16 mouse cellular contexts compared by ENCODE assay signal in genomic region chr14:76471301-76471700, GRCm38 (mm10). TPM values are rescaled to one million over a fixed set of nuclear protein-coding genes. Genes with fewer than 3 reads are reported as not detected.
A peak's percentile ranks its signal among the peaks of the same experiment; 100 is the strongest.
DNase-seq lines count a peak whose midpoint lies in the region; ATAC-seq and TF ChIP-seq lines count a peak whose summit lies in the region.
"Had no signal": no experiment of that assay in that cellular context is flagged by ENCODE, and none has a peak within 500 bp of the region (broad histone marks: within the 10 kb centered on the region; RNA-seq: fewer than 3 reads in every experiment).

No protein-coding gene starts in this region.

- H3K9me3 ChIP-seq in forebrain, postnatal 0 days (ENCODE audit: low read length): no peaks in the 10 kb centered on the region
- no peaks in the 10 kb centered on the region for H3K9me3 ChIP-seq in forebrain, embryonic 13.5 days (replicated peaks)
- no peaks in the 10 kb centered on the region for H3K9me3 ChIP-seq in kidney, embryonic 14.5 days (ENCODE audit: control insufficient read depth, low read length)
- no peaks in the 10 kb centered on the region for H3K9me3 ChIP-seq in E14TG2a.4 (ENCODE audit: low read length)
- H3K9me3 ChIP-seq in ES-E14 (ENCODE audit: control insufficient read depth, insufficient read depth, low read depth, low read length): no peaks in the 10 kb centered on the region
- H3K9me3 ChIP-seq: hindbrain, embryonic 10.5 days; midbrain, embryonic 15.5 days had no signal

- H3K4me1 ChIP-seq in forebrain, postnatal 0 days (ENCODE audit: insufficient read depth): peaks cover 4% of the 10 kb centered on the region; the same call in 1 of the 2 replicates
- H3K4me1 ChIP-seq in forebrain, embryonic 13.5 days: peaks cover 12% of the 10 kb centered on the region
- peaks cover 16% of the 10 kb centered on the region; the same call in 1 of the 2 replicates for H3K4me1 ChIP-seq in kidney, embryonic 14.5 days (ENCODE audit: control insufficient read depth, insufficient read depth, low read length)
- peaks cover 46% of the 10 kb centered on the region for H3K4me1 ChIP-seq in E14TG2a.4 (replicated peaks; ENCODE audit: low read depth, low read length)
- peaks cover 0 to 15% of the 10 kb centered on the region in 2 experiments; a peak in 3 of 4 replicates for H3K4me1 ChIP-seq in ES-E14 (ENCODE audit: control insufficient read depth in 2 of 2, insufficient read depth in 2 of 2, low read length in 2 of 2, poor library complexity in 1 of 2)

- ATAC-seq in forebrain, postnatal 0 days: no peak
- no peak for ATAC-seq in forebrain, embryonic 13.5 days
- ATAC-seq in kidney, embryonic 14.5 days (ENCODE audit: low FRiP score, low TSS enrichment): peak; percentile 37; the same call in 1 of the 2 replicates
- ATAC-seq: activated CD4-positive, CD25-positive, alpha-beta regulatory T cell, adult 4 months; forebrain, embryonic 16.5 days; midbrain, embryonic 15.5 days had no signal

- no peak overlapping the region for H3K4me2 ChIP-seq in forebrain, postnatal 0 days (ENCODE audit: low read depth)
- no peak overlapping the region for H3K4me2 ChIP-seq in forebrain, embryonic 13.5 days
- H3K4me2 ChIP-seq in kidney, embryonic 14.5 days (replicated peaks; ENCODE audit: low read depth, low read length): no peak overlapping the region
- H3K4me2 ChIP-seq: midbrain, embryonic 15.5 days had no signal

- peaks cover 8% of the 10 kb centered on the region; the same call in 1 of the 2 replicates for H3K36me3 ChIP-seq in forebrain, postnatal 0 days (ENCODE audit: insufficient read depth)
- H3K36me3 ChIP-seq in forebrain, embryonic 13.5 days (ENCODE audit: poor library complexity, severe bottlenecking): peaks cover 10% of the 10 kb centered on the region; the same call in 1 of the 2 replicates
- no peaks in the 10 kb centered on the region for H3K36me3 ChIP-seq in kidney, embryonic 14.5 days (ENCODE audit: control insufficient read depth, insufficient read depth, low read length)
- H3K36me3 ChIP-seq in E14TG2a.4 (ENCODE audit: insufficient read depth, low read length) (no peaks in the 10 kb centered on the region), ES-E14 (ENCODE audit: control insufficient read depth, insufficient read depth, low read length, poor library complexity, severe bottlenecking) (no peaks in the 10 kb centered on the region)
- H3K36me3 ChIP-seq: midbrain, embryonic 15.5 days had no signal

- no peak for TF ChIP-seq CTCF in forebrain, postnatal 0 days (IDR thresholded peaks at IDR 0.05; ENCODE audit: low read depth)
- TF ChIP-seq CTCF in E14TG2a.4 (conservative IDR thresholded peaks at IDR 0.05; ENCODE audit: low read length): no peak

- H3K27ac ChIP-seq in forebrain, postnatal 0 days (ENCODE audit: low read depth, low read length): no peak overlapping the region
- H3K27ac ChIP-seq in forebrain, embryonic 13.5 days: no peak overlapping the region
- H3K27ac ChIP-seq in kidney, embryonic 14.5 days (ENCODE audit: low read depth, low read length): no peak overlapping the region
- no peak overlapping the region for H3K27ac ChIP-seq in ES-E14 (ENCODE audit: insufficient read depth, low read depth, low read length, poor library complexity, severe bottlenecking)
- H3K27ac ChIP-seq: gastrocnemius, adult 2 months; hindbrain, embryonic 10.5 days; macrophage; midbrain, embryonic 15.5 days had no signal

- H3K27me3 ChIP-seq in forebrain, postnatal 0 days (ENCODE audit: insufficient read depth, low read length): no peaks in the 10 kb centered on the region
- no peaks in the 10 kb centered on the region for H3K27me3 ChIP-seq in forebrain, embryonic 13.5 days
- H3K27me3 ChIP-seq in kidney, embryonic 14.5 days (ENCODE audit: control insufficient read depth, insufficient read depth, low read length): no peaks in the 10 kb centered on the region
- no peaks in the 10 kb centered on the region for H3K27me3 ChIP-seq in E14TG2a.4 (ENCODE audit: insufficient read depth, low read length)
- H3K27me3 ChIP-seq: midbrain, embryonic 15.5 days had no signal

- DNase-seq in forebrain, postnatal 0 days: no peak
- no peak for DNase-seq in kidney, postnatal 25 days
- DNase-seq in ES-E14 (ENCODE audit: low read depth, low spot score): no peak
- no peak for DNase-seq in cerebellum, adult 11 months
- DNase-seq in ovary, postnatal 10 days (ENCODE audit: low spot score): no peak
- DNase-seq: cerebellum, adult 8-10 months; gastrocnemius, adult 2 months; heart, adult 11 months had no signal

- in situ Hi-C loops in ES-E14 (cut with MboI; ENCODE audit: low sequenced_read_pairs in 2 of 2, unreplicated experiment in 2 of 2): loop anchor here in 1 of 2 experiments (10.0 to 25.0 kb wide), 2 partner anchors 309 to 534 kb away; no protein-coding TSS in a partner anchor

- no peak overlapping the region for H3K4me3 ChIP-seq in forebrain, postnatal 0 days (ENCODE audit: low read depth, low read length)
- H3K4me3 ChIP-seq in forebrain, embryonic 13.5 days: no peak overlapping the region
- H3K4me3 ChIP-seq in kidney, embryonic 14.5 days (ENCODE audit: low read length): no peak overlapping the region
- H3K4me3 ChIP-seq in E14TG2a.4 (replicated peaks; ENCODE audit: low read length) (peak overlapping the region; percentile 51), ES-E14 (ENCODE audit: insufficient read depth in 1 of 2, low read depth in 1 of 2, low read length in 2 of 2, poor library complexity in 1 of 2, severe bottlenecking in 1 of 2) (peak overlapping the region; percentile 13 to 25; a peak in 3 of 4 replicates)
- H3K4me3 ChIP-seq: gastrocnemius, adult 2 months; hindbrain, embryonic 10.5 days; midbrain, embryonic 15.5 days had no signal

- 0 out of 2 replicates have a peak overlapping the region, but pooled peaks have one; percentile 10 for H3K9ac ChIP-seq in forebrain, postnatal 0 days
- H3K9ac ChIP-seq in forebrain, embryonic 13.5 days: no peak overlapping the region
- H3K9ac ChIP-seq in kidney, embryonic 14.5 days (ENCODE audit: low read depth, low read length): no peak overlapping the region
- peak overlapping the region; percentile 42; the same call in 1 of the 2 replicates for H3K9ac ChIP-seq in ES-E14 (ENCODE audit: insufficient read depth, low read depth, low read length, poor library complexity, severe bottlenecking)
- H3K9ac ChIP-seq: midbrain, embryonic 15.5 days had no signal

- WGBS in forebrain, postnatal 0 days: 70% methylated on average over 19 of the region's 19 CpGs
- WGBS in forebrain, embryonic 13.5 days: 72% methylated on average over 19 of the region's 19 CpGs
- WGBS in kidney, embryonic 14.5 days: 66% methylated on average over 19 of the region's 19 CpGs

TF ChIP-seq in ES-E14, 5 proteins besides CTCF, POLR2A, EP300 and RAD21:
- TF ChIP-seq HCFC1 (IDR thresholded peaks at IDR 0.05; ENCODE audit: borderline replicate concordance, insufficient read depth, low read length) (no peak), ZC3H11A (IDR thresholded peaks at IDR 0.05; ENCODE audit: borderline replicate concordance, low read depth, low read length) (no peak), CHD2 (IDR thresholded peaks at IDR 0.05; ENCODE audit: low read depth, low read length) (no peak), ZNF384 (IDR thresholded peaks at IDR 0.05; ENCODE audit: low read depth, low read length) (no peak), MAFK (IDR thresholded peaks at IDR 0.05; ENCODE audit: insufficient read depth, low read depth, low read length) (no peak)
TF ChIP-seq in ES-E14: peak in this region for 0.

RNA-seq across cellular contexts. Expression of gene Tsc22d1, which starts 56.5 kb away (rescaled TPM):
- total RNA-seq in forebrain, postnatal 0 days (2014; rRNA removed): 676 and 725 TPM in 2 replicates
- 575 and 682 TPM in 2 replicates for polyA plus RNA-seq in forebrain, postnatal 0 days (2015; fragmentation: Nextera tagmentation; extraction: Ambion mirVana)
- 475 and 490 TPM in 2 replicates for polyA plus RNA-seq in forebrain, embryonic 13.5 days (2015; fragmentation: Nextera tagmentation; extraction: Ambion mirVana)
- polyA plus RNA-seq in kidney, embryonic 14.5 days (2014; fragmentation: Nextera tagmentation; extraction: Ambion mirVana): 844 and 1,016 TPM in 2 replicates
- total RNA-seq in ES-E14 (2012; rRNA removed): 129 and 133 TPM in 2 replicates

Comparison
In these comparisons a context has a peak if more than half of its experiments do, and no peak if none do; other contexts are left out.
1. H3K9ac ChIP-seq: peak in forebrain, postnatal 0 days (single experiment) and ES-E14 (single experiment); none in forebrain, embryonic 13.5 days (single experiment) and kidney, embryonic 14.5 days (single experiment).
2. H3K4me3 ChIP-seq: peak in E14TG2a.4 (single experiment) and ES-E14 (2 of 2); none in forebrain, postnatal 0 days (single experiment), forebrain, embryonic 13.5 days (single experiment) and kidney, embryonic 14.5 days (single experiment).